In genomic region chr4:123305789-123306188, GRCm38 (mm10) we compare ENCODE assay signal across 9 mouse cellular contexts. TPM values are rescaled to one million over a fixed set of nuclear protein-coding genes. Genes with fewer than 3 reads are reported as not detected.
DNase-seq lines count a peak whose midpoint lies in the region; ATAC-seq and TF ChIP-seq lines count a peak whose summit lies in the region.
"Had no signal": no experiment of that assay in that cellular context is flagged by ENCODE, and none has a peak within 500 bp of the region (broad histone marks: within the 10 kb centered on the region; RNA-seq: fewer than 3 reads in every experiment).

No protein-coding gene starts in this region.

- peaks cover 6% of the 10 kb centered on the region for H3K36me3 ChIP-seq in embryonic facial prominence, embryonic 11.5 days (replicated peaks; ENCODE audit: control insufficient read depth, insufficient read depth, low read depth, low read length)
- H3K36me3 ChIP-seq in liver, postnatal 0 days (replicated peaks; ENCODE audit: insufficient read depth, low read length): peaks cover 28% of the 10 kb centered on the region

- intact Hi-C loops in left cerebral cortex, postnatal 14 days (cut with DNase I): loop anchor here (5.0 kb wide), 1 partner anchor 37 kb away; the partner anchor contains the start of gene Bmp8a

- no peaks in the 10 kb centered on the region for H3K4me1 ChIP-seq in embryonic facial prominence, embryonic 11.5 days (ENCODE audit: control insufficient read depth, insufficient read depth, low read length)
- 0 out of 2 replicates have a peak, but pooled peaks cover under 1% of the 10 kb centered on the region for H3K4me1 ChIP-seq in liver, postnatal 0 days (ENCODE audit: insufficient read depth)

- peak; percentile 30 to 72 for DNase-seq in left cerebral cortex, postnatal 14 days (ENCODE audit: low spot score in 2 of 2)
- DNase-seq in left cerebral cortex, adult 11 months (ENCODE audit: low spot score): no peak
- peak; percentile 60 for DNase-seq in MN1 (ENCODE audit: low spot score)
- DNase-seq in embryonic facial prominence, embryonic 11.5 days (ENCODE audit: low spot score): peak; percentile 78
- peak; percentile 60 for DNase-seq in hindlimb bud, embryonic 11.5 days (ENCODE audit: extremely low spot score, low read depth, low spot score)
- DNase-seq in liver, postnatal 0 days: no peak
- DNase-seq in ovary, adult 18-20 months (ENCODE audit: low spot score): no peak

- H3K4me3 ChIP-seq in embryonic facial prominence, embryonic 11.5 days (ENCODE audit: low read depth, low read length): no peak overlapping the region
- no peak overlapping the region for H3K4me3 ChIP-seq in liver, postnatal 0 days (ENCODE audit: low read depth, low read length)

- TF ChIP-seq EP300 in liver, postnatal 0 days (IDR thresholded peaks at IDR 0.05; ENCODE audit: low read depth): no peak

- TF ChIP-seq CTCF in liver, postnatal 0 days (IDR thresholded peaks at IDR 0.05; ENCODE audit: low read depth): peak; percentile 87

- no peak overlapping the region for H3K4me2 ChIP-seq in embryonic facial prominence, embryonic 11.5 days (ENCODE audit: low read depth, low read length)
- H3K4me2 ChIP-seq in liver, postnatal 0 days (ENCODE audit: low read depth, low read length): no peak overlapping the region

- no peak overlapping the region for H3K9ac ChIP-seq in embryonic facial prominence, embryonic 11.5 days (replicated peaks; ENCODE audit: low read length)
- H3K9ac ChIP-seq in liver, postnatal 0 days (replicated peaks): no peak overlapping the region

- WGBS in embryonic facial prominence, embryonic 11.5 days: 28% methylated on average over 3 of the region's 3 CpGs
- 11% methylated on average over 3 of the region's 3 CpGs for WGBS in liver, postnatal 0 days (ENCODE audit: insufficient replicate concordance)

- H3K27ac ChIP-seq in embryonic facial prominence, embryonic 11.5 days (replicated peaks; ENCODE audit: low read depth, low read length): no peak overlapping the region
- no peak overlapping the region for H3K27ac ChIP-seq in liver, postnatal 0 days (ENCODE audit: low read depth)

- ATAC-seq in embryonic facial prominence, embryonic 11.5 days (replicated peaks; ENCODE audit: insufficient number of reproducible peaks, low FRiP score, low TSS enrichment, low read depth): no peak
- ATAC-seq in liver, postnatal 0 days: peak; percentile 61
- ATAC-seq in neutrophil, adult 5-6 weeks (ENCODE audit: extremely low read depth, insufficient number of reproducible peaks, low FRiP score, poor library complexity, severe bottlenecking): peak; percentile 78

- H3K27me3 ChIP-seq in embryonic facial prominence, embryonic 11.5 days (ENCODE audit: control insufficient read depth, insufficient read depth, low read length): no peaks in the 10 kb centered on the region
- H3K27me3 ChIP-seq in liver, postnatal 0 days (ENCODE audit: insufficient read depth, low read length): no peaks in the 10 kb centered on the region

- H3K9me3 ChIP-seq in embryonic facial prominence, embryonic 11.5 days (replicated peaks; ENCODE audit: control insufficient read depth, low read length): no peaks in the 10 kb centered on the region
- H3K9me3 ChIP-seq in liver, postnatal 0 days (ENCODE audit: low read length): peaks cover 3% of the 10 kb centered on the region; the same call in 1 of the 2 replicates

RNA-seq across cellular contexts. Expression of gene Oxct2a, which starts 17.6 kb away (rescaled TPM):
- not detected for total RNA-seq in left cerebral cortex, postnatal 14 days (2021)
- not detected in 2 replicates for polyA plus RNA-seq in embryonic facial prominence, embryonic 11.5 days (2014; fragmentation: Nextera tagmentation; extraction: Ambion mirVana)
- not detected in 2 replicates for polyA plus RNA-seq in liver, postnatal 0 days (2015; fragmentation: Nextera tagmentation; extraction: Ambion mirVana)
- total RNA-seq in neutrophil, adult 5-6 weeks (2017): not detected in 2 replicates
- total RNA-seq: heart, postnatal 14 days had no signal

RNA-seq across cellular contexts. Expression of gene Bmp8a, which starts 37.3 kb away (rescaled TPM):
- under 1 TPM; 0.24 to 0.30 TPM for total RNA-seq in left cerebral cortex, postnatal 14 days (2021)
- 0.24 and 0.39 TPM in 2 replicates for polyA plus RNA-seq in embryonic facial prominence, embryonic 11.5 days (2014; fragmentation: Nextera tagmentation; extraction: Ambion mirVana)
- 0.11 and 0.21 TPM in 2 replicates for polyA plus RNA-seq in liver, postnatal 0 days (2015; fragmentation: Nextera tagmentation; extraction: Ambion mirVana)
- total RNA-seq in neutrophil, adult 5-6 weeks (2017): not detected in 2 replicates

RNA-seq across cellular contexts. Expression of gene Pabpc4, which starts 43.6 kb away (rescaled TPM):
- 10 to 100 TPM; 37.2 to 39.2 TPM for total RNA-seq in left cerebral cortex, postnatal 14 days (2021)
- 43.0 and 44.0 TPM in 2 replicates for polyA plus RNA-seq in embryonic facial prominence, embryonic 11.5 days (2014; fragmentation: Nextera tagmentation; extraction: Ambion mirVana)
- polyA plus RNA-seq in liver, postnatal 0 days (2015; fragmentation: Nextera tagmentation; extraction: Ambion mirVana): 31.5 and 33.2 TPM in 2 replicates
- 34.4 and 40.0 TPM in 2 replicates for total RNA-seq in neutrophil, adult 5-6 weeks (2017)

Comparison
In these comparisons a context has a peak if more than half of its experiments do, and no peak if none do; other contexts are left out.
1. DNase-seq: peak in left cerebral cortex, postnatal 14 days (2 of 2), MN1 (single experiment), embryonic facial prominence, embryonic 11.5 days (single experiment) and hindlimb bud, embryonic 11.5 days (single experiment); none in left cerebral cortex, adult 11 months (single experiment), liver, postnatal 0 days (single experiment) and ovary, adult 18-20 months (single experiment).